Mouse (Mus musculus) stomach, embryonic 14.5 days (tissue): Measurements from ENCODE around the gene Was. TPM values are rescaled to one million over a fixed set of nuclear protein-coding genes. Genes with fewer than 3 reads are reported as not detected.
"Not testable (repeated sequence)": the region's sequence is repeated elsewhere in the genome, so short reads cannot be mapped to it uniquely, and the experiment has no call there.

Source experiments
- ATAC-seq: fragments of 200-750 bp; cut with Nextera tagmentation; 2 replicates; pipeline ENCODE4 v1.8.0; 2017; ENCODE audit warnings: low read depth, moderate TSS enrichment; ENCODE audit not compliant: insufficient number of reproducible peaks, insufficient read depth, low FRiP score
- H3K27ac ChIP-seq: fragments of 300-500 bp; sonication (generic); 2 replicates; pipeline ENCODE4 v1.5.1; 2014; ENCODE audit warnings: mild to moderate bottlenecking, low read length, moderate library complexity, mixed read lengths
- H3K27me3 ChIP-seq: fragments of 300-500 bp; sonication (generic); 2 replicates; pipeline ENCODE4 v1.6.1; 2014; ENCODE audit warnings: low read length, control low read depth, mixed read lengths; ENCODE audit not compliant: control insufficient read depth, insufficient read depth
- H3K36me3 ChIP-seq: fragments of 300-500 bp; sonication (generic); 2 replicates; pipeline ENCODE4 v1.6.1; 2014; ENCODE audit warnings: mild to moderate bottlenecking, control low read depth, low read length, moderate library complexity, mixed read lengths; ENCODE audit not compliant: control insufficient read depth, insufficient read depth
- H3K4me1 ChIP-seq: fragments of 300-500 bp; sonication (generic); 2 replicates; pipeline ENCODE4 v1.6.1; 2014; ENCODE audit warnings: low read length, control low read depth, mixed read lengths; ENCODE audit not compliant: control insufficient read depth, insufficient read depth
- H3K4me2 ChIP-seq: fragments of 300-500 bp; sonication (generic); replicated peaks from 2 replicates; pipeline ENCODE4 v1.6.1; 2014; ENCODE audit warnings: low read depth, low read length, control low read depth
- H3K4me3 ChIP-seq: fragments of 300-500 bp; sonication (generic); 2 replicates; pipeline ENCODE4 v1.5.1; 2014; ENCODE audit warnings: low read depth, low read length, control low read depth
- H3K9ac ChIP-seq: fragments of 300-500 bp; sonication (generic); replicated peaks from 2 replicates; pipeline ENCODE4 v1.6.1; 2014; ENCODE audit warnings: low read depth, mild to moderate bottlenecking, control low read depth, low read length, moderate library complexity, mixed read lengths
- H3K9me3 ChIP-seq: fragments of 300-500 bp; sonication (generic); 2 replicates; pipeline ENCODE4 v1.6.1; 2016; ENCODE audit warnings: low read depth, low read length, control low read depth; ENCODE audit not compliant: control insufficient read depth
- WGBS: fragments of 180-500 bp; shearing (Covaris S2); extraction: QIAGEN DNeasy Blood & Tissue Kit; methylation state at CpG from one replicate; pipeline ENCODE4 v1.1.7; 2014; 5-methylcytosine and 5-hydroxymethylcytosine counted together
- polyA plus RNA-seq: library from polyadenylated mRNA; unstranded; fragments of >200 nt; fragmentation: Nextera tagmentation; extraction: Ambion mirVana; gene quantifications from 2 replicates; pipeline ENCODE4 v1.2.1, GENCODE M21; 2014

Was gene
- polyA plus RNA-seq, 1 experiment from 2014 or later = 0.30 TPM

DNA sequence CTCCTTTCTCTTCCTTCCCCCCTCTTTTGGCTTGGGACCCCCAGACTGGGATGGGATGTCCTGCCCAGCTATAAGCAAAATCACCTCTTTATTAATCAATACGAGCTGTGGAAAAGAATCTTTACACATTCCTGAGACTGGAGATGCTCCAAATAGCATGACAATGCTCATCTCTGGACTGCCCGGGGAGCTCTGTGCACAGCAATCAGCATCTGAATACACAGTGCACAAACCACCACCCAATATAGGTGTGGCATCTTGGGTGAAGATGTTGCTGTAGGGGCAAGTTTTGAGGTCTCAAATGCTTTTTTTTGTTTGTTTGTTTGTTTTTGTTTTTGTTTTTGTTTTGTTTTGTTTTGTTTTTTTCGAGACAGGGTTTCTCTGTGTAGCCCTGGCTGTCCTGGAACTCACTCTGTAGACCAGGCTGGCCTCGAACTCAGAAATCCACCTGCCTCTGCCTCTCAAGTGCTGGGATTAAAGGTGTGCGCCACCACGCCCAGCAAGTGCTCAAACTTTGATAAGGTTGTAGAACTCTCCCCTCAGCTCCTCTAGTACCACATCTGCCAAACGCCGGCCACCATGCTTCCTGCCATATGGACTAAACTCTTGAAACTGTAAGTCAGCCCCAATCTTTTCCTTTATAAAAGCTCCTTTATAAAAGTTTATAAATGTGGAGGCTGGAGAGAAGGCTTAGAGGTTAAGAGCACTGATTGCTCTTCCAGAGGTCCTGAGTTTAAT is 39.1 kb downstream of the Was start:
- H3K9ac ChIP-seq, H3K27ac ChIP-seq, H3K4me2 ChIP-seq, ATAC-seq, H3K4me3 ChIP-seq, H3K36me3 ChIP-seq, H3K9me3 ChIP-seq, H3K4me1 ChIP-seq, H3K27me3 ChIP-seq: not testable (repeated sequence)
- WGBS = 83% methylated on average over 7 of the region's 8 CpGs

DNA sequence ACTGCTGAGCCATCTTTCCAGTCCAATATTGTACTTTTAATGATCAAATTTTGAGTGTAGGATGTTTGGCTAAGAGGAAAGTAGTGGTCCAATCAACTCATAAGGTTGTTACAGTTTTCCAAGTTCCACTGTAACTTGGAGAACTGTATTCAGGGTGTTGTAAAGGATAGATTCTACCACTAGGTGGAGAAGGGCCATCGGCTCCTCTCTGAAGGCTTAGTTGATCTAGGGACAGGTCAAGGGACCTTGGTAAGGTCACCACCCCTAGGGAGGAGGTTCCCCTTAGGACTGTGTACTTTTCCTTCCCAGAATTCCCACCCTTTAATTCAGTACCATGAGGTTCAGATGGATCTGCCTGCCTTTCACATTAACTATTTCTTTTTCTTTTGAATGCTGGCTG is 57.3 kb downstream of the Was start:
- Histone ChIP-seq H3K9me3 (no peaks in the 10 kb centered on the region), H3K9ac (no peak overlapping the region), H3K36me3 (no peaks in the 10 kb centered on the region), H3K4me2 (no peak overlapping the region), H3K27ac (no peak overlapping the region), H3K4me3 (no peak overlapping the region), H3K27me3 (no peaks in the 10 kb centered on the region), H3K4me1 (no peaks in the 10 kb centered on the region)
- no peak for ATAC-seq
- WGBS = 64% methylated on average over 1 of the region's 1 CpGs

Other genes with a start within 250 kb of the Was start
- gene Otud5, start 249.1 kb downstream of the Was start, polyA plus RNA-seq = 28.5 and 33.6 TPM in 2 replicates
- gene Pim2, start 212.2 kb downstream of the Was start, polyA plus RNA-seq = 8.0 and 10.8 TPM in 2 replicates
- 16.8 and 17.4 TPM in 2 replicates for gene Slc35a2, start 206.5 kb downstream of the Was start, polyA plus RNA-seq
- 102 and 104 TPM in 2 replicates for gene Pqbp1, start 191.2 kb downstream of the Was start, polyA plus RNA-seq
- 159 and 172 TPM in 2 replicates for gene Timm17b, start 191.1 kb downstream of the Was start, polyA plus RNA-seq
- gene Gm10491, start 182.7 kb downstream of the Was start, polyA plus RNA-seq = not detected in 2 replicates
- gene Gm10490, start 181.0 kb downstream of the Was start, polyA plus RNA-seq = not detected in 2 replicates
- gene Pcsk1n, start 170.7 kb downstream of the Was start, polyA plus RNA-seq = 9.0 and 9.5 TPM in 2 replicates
- gene Eras, start 161.9 kb downstream of the Was start, polyA plus RNA-seq = not detected in 2 replicates
- 26.2 and 27.8 TPM in 2 replicates for gene Hdac6, start 142.6 kb downstream of the Was start, polyA plus RNA-seq
- 0.73 and 0.90 TPM in 2 replicates for gene Gata1, start 112.4 kb downstream of the Was start, polyA plus RNA-seq
- gene Glod5, start 72.0 kb downstream of the Was start, polyA plus RNA-seq = not detected in 2 replicates
- gene Suv39h1, start 15.7 kb downstream of the Was start, polyA plus RNA-seq = 55.8 and 57.5 TPM in 2 replicates
- gene Wdr13, start 42.4 kb upstream of the Was start, polyA plus RNA-seq = 27.9 and 28.0 TPM in 2 replicates
- 494 and 570 TPM in 2 replicates for gene Rbm3, start 55.4 kb upstream of the Was start, polyA plus RNA-seq
- 12.6 and 14.6 TPM in 2 replicates for gene Tbc1d25, start 85.7 kb upstream of the Was start, polyA plus RNA-seq
- gene Ebp, start 103.0 kb upstream of the Was start, polyA plus RNA-seq = 38.5 and 41.1 TPM in 2 replicates
- gene Porcn, start 116.0 kb upstream of the Was start, polyA plus RNA-seq = 14.7 and 16.9 TPM in 2 replicates
- 41.5 and 47.9 TPM in 2 replicates for gene Ftsj1, start 161.9 kb upstream of the Was start, polyA plus RNA-seq
- 13.0 and 13.8 TPM in 2 replicates for gene Slc38a5, start 180.6 kb upstream of the Was start, polyA plus RNA-seq
- not detected in 2 replicates for gene Ssxb10, start 236.9 kb upstream of the Was start, polyA plus RNA-seq